Mouse (Mus musculus) megakaryocyte, embryonic 14.5 days (primary cell): ENCODE data around the gene Pih1d1. TPM values are rescaled to one million over a fixed set of nuclear protein-coding genes. Genes with fewer than 3 reads are reported as not detected.

Experiments used
- H3K27me3 ChIP-seq: replicated peaks from 2 replicates; pipeline ENCODE3; 2012; ENCODE audit warnings: inconsistent platforms
- H3K36me3 ChIP-seq: replicated peaks from 2 replicates; pipeline ENCODE3; 2012; ENCODE audit warnings: low read length, inconsistent platforms, mixed read lengths
- H3K4me1 ChIP-seq: 2 replicates; pipeline ENCODE4 v1.6.1; 2012; ENCODE audit warnings: inconsistent platforms
- H3K4me3 ChIP-seq: replicated peaks from 2 replicates; pipeline ENCODE3; 2012; ENCODE audit warnings: moderate library complexity, mild to moderate bottlenecking, inconsistent platforms
- H3K9me3 ChIP-seq: 2 replicates; pipeline ENCODE4 v1.6.1; 2012; ENCODE audit warnings: inconsistent platforms
- FLI1 ChIP-seq: IDR thresholded peaks from 2 replicates; pipeline ENCODE4 v1.6.1; 2012; ENCODE audit warnings: low read length, inconsistent platforms, mixed read lengths
- GATA1 ChIP-seq: IDR thresholded peaks from 3 replicates; pipeline ENCODE4 v1.6.1; 2012; ENCODE audit warnings: mixed read lengths, low read length, inconsistent platforms, borderline replicate concordance
- polyA plus RNA-seq: library from polyadenylated mRNA; stranded (reverse); fragments of >175 nt; gene quantifications from 2 replicates; pipeline ENCODE4 v1.2.3, GENCODE M21; 2012; ENCODE audit warnings: low replicate concordance; ENCODE audit not compliant: insufficient read depth

Pih1d1 gene
- polyA plus RNA-seq, 1 experiment, result 64.9 TPM

DNA sequence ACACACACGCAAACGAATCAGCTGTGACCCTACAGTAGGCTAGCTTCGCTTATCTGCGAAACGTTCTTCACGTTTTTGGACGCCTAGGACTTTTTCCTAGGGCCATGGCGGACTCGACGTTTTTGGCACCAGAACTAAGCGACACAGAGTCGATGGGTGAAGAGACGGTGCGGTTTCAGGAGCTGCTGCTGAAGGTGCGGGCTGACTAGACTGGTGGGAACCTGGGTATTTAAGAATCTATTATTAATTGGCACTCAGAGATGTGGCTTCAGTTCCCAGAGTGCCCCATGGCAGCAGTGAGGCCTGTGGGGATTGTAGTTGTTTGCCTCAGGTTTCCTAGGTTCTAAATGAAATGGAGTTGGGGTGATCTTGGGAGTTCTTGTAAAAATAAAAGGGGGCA lies 2.1 kb downstream of the Pih1d1 start:
- peaks cover 19% of the 10 kb centered on the region for H3K4me1 ChIP-seq
- peaks cover 1% of the 10 kb centered on the region for H3K27me3 ChIP-seq
- H3K36me3 ChIP-seq, result peaks cover 50% of the 10 kb centered on the region
- no peak overlapping the region for H3K4me3 ChIP-seq
- TF ChIP-seq FLI1, result no peak
- TF ChIP-seq GATA1, result no peak
- no peaks in the 10 kb centered on the region for H3K9me3 ChIP-seq

DNA sequence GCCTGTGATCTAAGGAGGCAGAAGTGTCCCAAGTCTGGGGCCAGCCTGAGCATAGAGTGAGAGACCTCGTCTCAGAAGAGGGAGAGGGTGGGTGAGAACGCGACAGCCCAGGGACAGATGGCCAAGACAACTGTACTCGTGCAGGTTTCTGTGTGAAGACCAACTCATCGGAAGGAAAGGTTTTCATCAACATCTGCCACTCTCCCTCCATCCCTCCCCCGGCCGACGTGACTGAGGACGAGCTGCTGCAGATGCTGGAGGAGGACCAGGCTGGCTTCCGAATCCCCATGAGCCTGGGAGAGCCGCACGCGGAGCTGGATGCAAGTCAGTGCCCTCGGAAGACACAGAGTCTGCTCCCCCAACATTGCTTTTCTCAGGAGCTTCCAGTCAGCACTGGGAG lies 3.4 kb downstream of the Pih1d1 start:
- Histone ChIP-seq H3K9me3 (no peaks in the 10 kb centered on the region), H3K4me3 (peak overlapping the region; percentile 56), H3K36me3 (peaks cover 50% of the 10 kb centered on the region), H3K4me1 (peaks cover 28% of the 10 kb centered on the region), H3K27me3 (peaks cover 3% of the 10 kb centered on the region)
- TF ChIP-seq FLI1, result no peak
- no peak for TF ChIP-seq GATA1

DNA sequence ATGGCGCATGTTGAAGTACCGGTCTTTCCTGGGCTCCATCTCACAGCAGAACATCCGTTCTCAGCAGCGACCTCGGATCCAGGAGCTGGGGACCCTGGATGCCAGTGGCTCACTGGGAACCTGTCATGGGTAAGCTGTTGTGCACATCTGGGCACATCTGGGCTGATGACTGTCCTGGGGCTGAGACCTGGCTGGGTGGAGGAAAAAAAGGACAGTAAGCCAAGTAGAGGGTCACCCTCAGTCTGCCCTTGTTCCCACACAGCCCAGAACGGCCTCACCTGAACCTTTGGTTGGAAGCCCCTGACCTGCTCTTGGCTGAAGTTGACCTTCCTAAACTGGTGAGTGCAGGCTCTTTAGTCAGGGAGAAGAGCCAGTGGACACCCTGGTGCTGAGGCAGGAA lies 4.9 kb downstream of the Pih1d1 start:
- Histone ChIP-seq H3K4me3 (no peak overlapping the region), H3K36me3 (peaks cover 50% of the 10 kb centered on the region), H3K9me3 (no peaks in the 10 kb centered on the region), H3K4me1 (peaks cover 34% of the 10 kb centered on the region), H3K27me3 (peaks cover 18% of the 10 kb centered on the region)
- TF ChIP-seq GATA1 (no peak), FLI1 (no peak)

DNA sequence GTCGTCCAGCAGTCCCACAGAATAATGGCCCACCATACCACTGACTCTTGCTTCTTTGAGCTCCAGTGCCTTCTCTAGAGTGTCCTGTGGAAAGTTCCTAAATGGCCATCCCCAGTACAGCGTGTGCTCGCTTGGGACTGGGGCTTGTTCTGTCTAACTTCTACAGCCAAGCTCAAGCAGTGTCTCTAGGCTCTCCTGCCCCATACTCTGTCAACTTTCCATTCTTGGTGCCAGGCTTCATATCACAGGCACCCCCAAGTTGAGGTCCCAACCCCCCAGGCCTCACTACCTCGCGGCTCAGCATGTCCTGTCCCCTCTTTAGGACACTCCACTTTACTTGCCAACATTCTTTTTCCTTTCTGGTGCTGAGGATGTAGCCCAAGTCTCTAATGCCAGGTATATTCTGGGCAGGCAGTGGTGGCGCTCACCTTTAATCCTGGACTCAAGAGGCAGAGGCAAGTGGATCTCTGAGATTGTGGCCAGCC lies 6.3 kb downstream of the Pih1d1 start:
- peaks cover 36% of the 10 kb centered on the region for H3K4me1 ChIP-seq

DNA sequence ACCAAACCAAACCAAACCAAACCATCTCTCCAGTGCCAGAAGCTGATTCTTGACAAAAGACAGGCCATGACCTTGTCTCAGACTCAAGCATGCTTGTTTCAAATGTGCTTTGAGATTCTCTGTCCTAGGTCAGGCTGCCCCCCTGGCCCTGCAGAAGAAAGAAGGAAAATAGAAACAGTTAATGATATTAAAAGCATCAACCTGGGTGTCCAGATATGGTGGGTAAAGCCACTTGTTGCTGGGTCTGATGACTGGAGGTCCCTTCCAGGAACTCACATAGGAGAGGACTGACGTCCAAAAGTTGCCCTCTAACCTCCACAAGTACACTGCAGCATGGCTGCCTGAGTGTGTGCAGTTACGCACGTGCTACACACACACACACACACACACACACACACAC lies 6.8 kb downstream of the Pih1d1 start:
- no peak for TF ChIP-seq FLI1
- no peak for TF ChIP-seq GATA1
- peaks cover 37% of the 10 kb centered on the region for H3K27me3 ChIP-seq
- no peak overlapping the region for H3K4me3 ChIP-seq

More for the DNA sequence above, 6.3 kb downstream of the Pih1d1 start:
- Histone ChIP-seq H3K36me3 (peaks cover 50% of the 10 kb centered on the region), H3K9me3 (no peaks in the 10 kb centered on the region), H3K4me3 (no peak overlapping the region), H3K27me3 (peaks cover 31% of the 10 kb centered on the region)
- no peak for TF ChIP-seq GATA1
- no peak for TF ChIP-seq FLI1

DNA sequence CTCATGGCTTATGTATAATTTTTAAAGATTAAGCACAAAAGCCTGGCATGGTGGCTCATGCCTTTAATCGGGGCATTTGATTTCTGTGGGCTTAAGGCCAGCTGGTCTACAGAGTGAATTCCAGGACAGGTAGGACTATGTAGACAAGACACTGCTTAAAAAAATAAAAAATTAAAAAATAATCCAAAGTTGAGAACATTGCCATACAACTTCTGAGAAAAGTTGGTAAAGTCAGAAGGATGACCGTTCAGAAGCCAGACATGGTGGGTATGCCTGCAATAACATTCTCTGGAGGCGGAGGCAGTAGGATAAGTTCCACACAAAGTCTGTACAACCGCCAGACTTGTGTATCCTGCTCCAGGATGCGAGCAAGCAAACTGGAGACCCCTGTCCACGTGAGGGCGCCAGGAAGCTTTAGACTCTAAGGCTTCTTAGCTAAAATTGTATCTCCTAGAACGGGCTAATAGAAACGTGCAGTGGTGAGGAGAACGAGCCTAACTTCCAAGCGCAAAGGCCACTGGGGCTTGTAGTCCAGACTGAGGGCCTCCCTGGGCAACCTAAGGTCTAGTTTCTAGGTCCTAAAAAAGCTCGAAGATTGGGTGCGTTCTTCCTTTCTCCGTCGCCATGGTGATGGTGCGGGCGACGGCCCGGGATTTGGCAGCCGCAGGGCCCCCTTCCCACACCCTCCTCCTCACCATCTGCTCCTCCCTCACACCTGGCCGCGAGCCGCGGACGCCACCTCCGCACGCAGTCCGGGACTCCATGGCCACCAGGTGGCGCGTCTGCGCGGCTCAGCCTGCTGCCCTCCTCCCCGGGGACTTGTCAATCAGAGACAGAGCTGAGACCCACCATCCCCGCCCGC lies 7.7 kb downstream of the Pih1d1 start:
- Histone ChIP-seq H3K27me3 (peaks cover 45% of the 10 kb centered on the region), H3K9me3 (0 out of 2 replicates have a peak, but pooled peaks cover 2% of the 10 kb centered on the region), H3K36me3 (peaks cover 41% of the 10 kb centered on the region), H3K4me3 (peak overlapping the region; percentile 91), H3K4me1 (peaks cover 30% of the 10 kb centered on the region)
- no peak for TF ChIP-seq GATA1
- TF ChIP-seq FLI1, result no peak

More for the DNA sequence above, 6.8 kb downstream of the Pih1d1 start:
- Histone ChIP-seq H3K36me3 (peaks cover 48% of the 10 kb centered on the region), H3K9me3 (no peaks in the 10 kb centered on the region), H3K4me1 (peaks cover 31% of the 10 kb centered on the region)

DNA sequence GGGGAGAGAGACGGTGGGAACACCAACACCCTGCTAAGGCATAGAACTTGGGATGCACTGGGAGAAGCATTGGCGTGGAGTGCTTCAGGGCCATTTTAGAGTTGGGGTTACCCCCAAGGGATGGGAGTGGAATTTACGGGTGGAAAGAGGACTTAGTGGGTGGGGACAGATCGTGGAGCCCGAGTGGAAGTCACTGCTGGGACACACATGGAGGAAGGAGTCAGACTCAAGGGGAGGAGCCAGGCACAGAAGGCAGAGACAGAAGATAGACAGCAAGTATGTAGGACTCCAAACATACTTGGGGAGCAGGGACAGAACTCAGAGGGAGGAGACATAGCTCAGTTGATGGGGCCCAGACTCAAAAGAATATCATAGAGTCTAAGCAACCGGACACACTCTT lies 8.4 kb downstream of the Pih1d1 start:
- TF ChIP-seq GATA1, result no peak
- no peak for TF ChIP-seq FLI1
- peaks cover 33% of the 10 kb centered on the region for H3K4me1 ChIP-seq
- 0 out of 2 replicates have a peak, but pooled peaks cover 3% of the 10 kb centered on the region for H3K9me3 ChIP-seq
- peak overlapping the region; percentile 91 for H3K4me3 ChIP-seq
- peaks cover 52% of the 10 kb centered on the region for H3K27me3 ChIP-seq
- peaks cover 36% of the 10 kb centered on the region for H3K36me3 ChIP-seq

DNA sequence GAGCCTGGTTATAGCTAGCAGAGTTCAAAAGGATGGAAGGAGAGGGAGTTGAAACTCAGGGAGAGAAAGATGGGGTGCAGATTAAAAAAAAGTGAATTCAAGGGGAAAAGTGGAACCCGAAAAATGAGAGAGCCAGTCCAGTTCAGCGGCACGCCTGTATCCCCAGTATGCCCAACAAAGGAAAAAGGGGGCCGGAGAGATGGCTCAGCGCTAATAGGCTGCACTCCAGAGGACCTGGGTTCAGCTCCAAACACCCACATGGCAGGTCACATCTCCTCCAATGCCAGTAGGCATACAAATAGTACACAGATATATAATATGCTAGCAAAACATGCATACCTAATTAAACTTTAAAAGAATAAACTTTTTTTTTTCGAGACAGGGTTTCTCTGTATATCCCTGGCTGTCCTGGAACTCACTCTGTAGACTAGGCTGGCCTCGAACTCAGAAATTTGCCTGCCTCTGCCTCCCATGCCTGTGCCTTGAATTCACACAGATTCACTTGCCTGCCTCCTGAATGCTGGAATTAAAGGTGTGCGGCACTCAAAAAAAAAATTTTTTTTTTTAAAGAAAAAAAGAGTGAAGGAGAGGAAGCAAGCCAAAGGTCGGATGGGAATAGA lies 9.0 kb downstream of the Pih1d1 start:
- no peak overlapping the region for H3K4me3 ChIP-seq
- H3K36me3 ChIP-seq, result peaks cover 30% of the 10 kb centered on the region
- TF ChIP-seq FLI1, result no peak
- TF ChIP-seq GATA1, result no peak
- peaks cover 8% of the 10 kb centered on the region; the same call in 1 of the 2 replicates for H3K9me3 ChIP-seq
- H3K4me1 ChIP-seq, result peaks cover 39% of the 10 kb centered on the region
- H3K27me3 ChIP-seq, result peaks cover 58% of the 10 kb centered on the region

DNA sequence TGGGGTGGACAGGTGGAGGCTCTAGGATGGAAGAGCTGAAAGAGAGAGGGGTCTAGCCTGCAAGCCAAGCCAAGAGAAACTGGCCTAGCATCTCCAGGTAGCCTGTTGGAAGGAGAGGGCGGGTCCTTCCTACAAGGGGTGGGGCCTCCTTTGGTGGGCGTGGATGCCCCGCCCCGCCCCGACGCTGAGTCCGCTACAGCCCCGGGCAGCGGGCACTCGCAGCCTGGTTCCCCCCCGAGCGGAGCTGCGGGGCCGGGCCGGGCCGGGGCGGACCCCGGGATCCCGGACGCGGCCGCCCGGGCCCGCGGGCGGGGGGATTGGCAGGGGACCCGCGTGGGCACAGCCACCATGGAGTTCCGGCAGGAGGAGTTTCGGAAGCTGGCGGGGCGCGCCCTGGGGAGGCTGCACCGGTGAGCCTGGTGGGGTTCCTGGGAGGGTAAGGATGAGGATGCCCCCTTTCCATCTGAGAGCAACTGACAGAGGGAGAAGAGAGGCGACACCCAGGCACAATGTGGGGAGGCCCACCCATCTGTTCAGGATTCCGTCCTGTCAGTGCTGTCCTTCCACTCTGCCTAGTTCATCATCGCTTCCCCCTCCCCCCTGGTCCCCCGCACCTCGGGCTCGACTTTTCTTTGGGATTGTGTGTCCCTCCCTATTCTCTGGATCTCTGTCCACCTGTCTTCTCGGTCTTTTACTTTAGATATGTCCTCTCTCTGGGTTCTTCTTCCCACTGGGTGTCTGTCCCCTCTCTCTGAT lies 9.8 kb downstream of the Pih1d1 start, which contains the start of gene Slc17a7:
Gene Slc17a7 (plus strand): TSS at position 215 of the 756 bp plus-strand sequence.
- peak within 1 kb of the TSS; percentile 88 for H3K4me3 ChIP-seq
- H3K4me1 ChIP-seq, result peaks cover 46% of the 10 kb centered on the region
- no peak for TF ChIP-seq GATA1
- TF ChIP-seq FLI1, result no peak
- peaks cover 66% of the 10 kb centered on the region for H3K27me3 ChIP-seq
- H3K36me3 ChIP-seq, result peaks cover 22% of the 10 kb centered on the region
- peaks cover 16% of the 10 kb centered on the region for H3K9me3 ChIP-seq
